Mouse (Mus musculus) gastrocnemius, postnatal 36 days (tissue): ENCODE data around the gene B3gnt5. TPM values are rescaled to one million over a fixed set of nuclear protein-coding genes. Genes with fewer than 3 reads are reported as not detected.
"Not testable (repeated sequence)": the region's sequence is repeated elsewhere in the genome, so short reads cannot be mapped to it uniquely, and the experiment has no call there.

Source experiments
- DNase-seq, 2 experiments: peaks; one replicate each; pipeline ENCODE4 v3.0.0; 2022
- intact Hi-C: fragments of 180-260 bp; cut with DNase I; formaldehyde crosslinking; loops from one replicate; pipeline ENCODE4 v1.15.1; 2025
- long read RNA-seq, 2 experiments: library from polyadenylated mRNA; stranded (forward); transcript quantifications; one replicate each; pipeline ENCODE4 v2.0.0; 2021
- total RNA-seq, 2 experiments: library from RNA; stranded (reverse); gene quantifications; 2 replicates each; pipeline ENCODE4 v1.2.3; 2021

B3gnt5 gene
- under 1 TPM; 0.10 to 0.57 TPM for total RNA-seq
- long read RNA-seq, experiment 1: 0 reads
- long read RNA-seq, experiment 2: 0 reads

DNA sequence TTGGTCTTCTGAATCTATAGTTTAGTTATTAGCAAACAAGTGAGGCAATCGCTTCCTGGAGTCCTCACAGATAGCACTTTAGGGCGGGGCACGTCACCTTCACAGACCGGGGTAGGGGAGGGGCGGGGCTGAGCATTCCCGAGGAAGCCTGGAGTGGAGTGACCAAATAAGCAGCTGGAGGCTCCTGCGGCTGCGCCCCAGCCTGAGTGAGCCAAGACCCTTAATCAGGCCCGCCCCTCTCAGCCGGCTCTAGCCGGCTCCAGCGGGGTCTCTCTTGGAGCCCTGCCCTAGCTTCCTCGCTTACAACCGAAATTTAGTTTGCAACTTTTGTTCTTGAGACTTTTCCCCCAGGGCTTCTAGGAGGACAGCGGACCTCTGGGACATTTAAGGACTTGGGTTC lies at the start of gene B3gnt5:
TSS of gene B3gnt5 (plus strand) at position 135 of the 400 bp plus-strand sequence.
- intact Hi-C loops: no loop called here
- DNase-seq: peak in 1 of 2 experiments; percentile 12

DNA sequence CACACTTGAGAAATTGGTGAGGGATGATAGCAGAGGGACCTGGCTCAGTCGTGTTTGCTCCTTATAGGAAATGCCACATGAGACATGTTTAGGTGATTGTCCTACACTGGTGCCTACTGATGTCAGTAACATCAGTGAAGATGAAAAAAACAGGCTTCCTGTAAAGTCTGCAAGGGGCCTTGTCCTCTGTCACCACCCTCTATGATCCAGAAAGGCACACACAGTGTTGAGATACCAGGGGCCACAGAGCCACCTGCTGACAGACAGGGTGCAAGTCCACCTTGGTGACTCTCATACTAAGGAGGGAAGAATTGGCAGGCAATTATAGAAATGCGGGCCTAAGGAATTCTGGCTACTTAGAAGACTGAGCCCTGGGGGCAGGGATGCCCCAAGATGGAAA lies 39.0 kb upstream of the B3gnt5 start:
- no peak for DNase-seq
- intact Hi-C loops: loop anchor here (5.0 to 10.0 kb wide), 2 partner anchors 126 to 584 kb away; partner anchors contain the start of gene Parl

GRCm38 (mm10) chr16:19724139-19724538 lies 35.9 kb upstream of the B3gnt5 start:
- intact Hi-C loops: loop anchor here (5.0 to 10.0 kb wide), 2 partner anchors 123 to 581 kb away; partner anchors contain the start of gene Parl
- DNase-seq: not testable (repeated sequence)

DNA sequence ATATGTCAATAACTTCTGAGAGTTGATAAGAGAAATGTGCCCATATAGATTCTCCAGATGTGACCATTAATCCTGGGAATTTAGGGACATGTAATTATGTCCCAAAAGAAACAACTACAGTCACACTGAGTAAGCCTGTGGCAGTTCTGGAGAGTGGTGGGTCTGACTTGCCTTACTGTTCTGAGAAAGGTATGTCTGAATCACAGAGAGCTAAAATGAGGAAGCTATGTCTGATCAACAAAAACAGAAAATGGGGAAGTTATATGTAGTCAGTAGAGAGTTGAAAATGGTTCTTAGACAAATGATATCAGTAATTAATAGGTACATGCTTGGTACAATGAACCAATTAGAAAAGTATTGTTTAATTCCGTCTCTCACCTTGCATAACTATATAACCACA lies 27.1 kb upstream of the B3gnt5 start:
- DNase-seq: no peak

GRCm38 (mm10) chr16:19760505-19761496 lies 793 bp downstream of the B3gnt5 start:
- DNase-seq: peak in 1 of 2 experiments; percentile 13
- intact Hi-C loops: no loop called here

More for the DNA sequence above, 27.1 kb upstream of the B3gnt5 start:
- intact Hi-C loops: no loop called here

GRCm38 (mm10) chr16:19761691-19762090 lies 1.7 kb downstream of the B3gnt5 start:
- DNase-seq: no peak
- intact Hi-C loops: no loop called here

DNA sequence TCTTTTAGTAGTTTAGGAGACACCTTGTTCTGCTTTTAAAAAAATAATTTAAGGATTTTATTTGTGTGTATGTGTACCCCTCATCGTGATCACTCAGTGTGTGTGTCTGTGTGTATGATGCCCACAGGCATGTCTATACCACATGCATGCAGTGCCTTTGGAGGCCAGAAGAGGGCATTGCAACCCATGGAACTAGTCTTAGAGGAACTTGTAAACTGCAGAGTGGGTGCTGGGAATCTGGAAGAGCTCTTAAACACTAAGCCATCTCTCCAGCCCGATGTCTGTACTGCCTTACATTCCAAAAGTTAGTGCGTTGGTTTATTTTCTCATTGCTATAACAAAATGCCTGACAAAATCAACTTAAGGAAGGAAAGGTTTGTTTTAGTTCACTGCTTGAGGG lies 6.1 kb downstream of the B3gnt5 start:
- DNase-seq: no peak
- intact Hi-C loops: no loop called here

- no peak for DNase-seq
- intact Hi-C loops: no loop called here
Measured at GRCm38 (mm10) chr16:19768046-19768445, 8.0 kb downstream of the B3gnt5 start.

GRCm38 (mm10) chr16:19772013-19772412 lies 12.0 kb downstream of the B3gnt5 start:
- no peak for DNase-seq
- intact Hi-C loops: no loop called here

- DNase-seq: no peak
- intact Hi-C loops: no loop called here
Measured at GRCm38 (mm10) chr16:19786386-19787090, 26.5 kb downstream of the B3gnt5 start.

DNA sequence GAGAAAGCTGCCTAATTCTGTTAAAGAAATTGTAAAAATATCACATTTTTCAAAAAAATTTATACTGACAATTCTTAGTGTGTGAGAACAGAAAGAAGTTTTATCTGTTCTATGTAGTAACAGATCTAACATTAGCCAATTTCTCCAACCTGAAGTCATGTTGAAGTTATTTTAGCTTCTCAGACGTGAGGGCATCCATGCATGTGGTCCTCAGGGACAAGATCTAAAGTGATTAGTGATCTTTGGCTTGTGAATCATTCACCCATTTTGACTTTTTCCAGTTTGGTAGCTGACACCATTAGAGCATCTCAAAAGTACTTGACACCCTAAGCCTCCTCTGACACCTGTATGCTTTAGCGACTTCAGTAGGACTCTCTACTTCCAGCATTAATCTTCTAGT lies 29.9 kb downstream of the B3gnt5 start:
- intact Hi-C loops: no loop called here
- DNase-seq: no peak

DNA sequence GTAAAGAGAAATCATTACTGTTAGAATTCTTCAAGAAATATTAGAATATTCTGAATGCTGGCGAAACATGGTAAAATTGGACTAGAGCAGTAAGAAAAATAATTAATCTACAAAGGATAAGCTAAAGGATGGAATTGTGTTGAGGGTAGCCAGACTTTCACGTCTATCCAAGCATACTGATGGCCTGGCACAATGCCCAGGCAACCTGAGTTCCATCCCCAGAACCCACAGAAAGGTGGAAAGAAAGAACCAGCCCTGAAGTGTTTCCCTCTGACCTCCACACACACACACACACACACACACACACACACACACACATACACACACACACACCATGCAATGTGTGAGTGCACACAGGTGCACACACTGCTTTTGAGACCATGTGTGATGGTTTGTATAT lies 58.8 kb downstream of the B3gnt5 start:
- no peak for DNase-seq
- intact Hi-C loops: no loop called here

Other genes with a start within 250 kb of the B3gnt5 start
- not detected for gene Olfr167, start 237.9 kb upstream of the B3gnt5 start, total RNA-seq
- not detected for gene Olfr168, start 224.7 kb upstream of the B3gnt5 start, total RNA-seq
- gene Olfr169, start 188.4 kb upstream of the B3gnt5 start, total RNA-seq: not detected
- not detected for gene Olfr170, start 148.3 kb upstream of the B3gnt5 start, total RNA-seq
- gene Olfr171, start 130.3 kb upstream of the B3gnt5 start, total RNA-seq: not detected
- gene Lamp3, start 53.8 kb upstream of the B3gnt5 start, total RNA-seq: not detected
- gene Klhl6, start 222.8 kb downstream of the B3gnt5 start, total RNA-seq: 1 to 10 TPM; 1.1 to 1.3 TPM